Mouse (Mus musculus) limb, embryonic 13.5 days (tissue): Measurements from ENCODE around the gene Cep290. TPM values are rescaled to one million over a fixed set of nuclear protein-coding genes. Genes with fewer than 3 reads are reported as not detected.
"Not testable (repeated sequence)": the region's sequence is repeated elsewhere in the genome, so short reads cannot be mapped to it uniquely, and the experiment has no call there.

Source experiments
- ATAC-seq: fragments of 200-750 bp; cut with Nextera tagmentation; 2 replicates; pipeline ENCODE4 v1.8.0; 2017; ENCODE audit warnings: low read depth, moderate number of reproducible peaks, moderate TSS enrichment; ENCODE audit not compliant: low FRiP score
- H3K27ac ChIP-seq: fragments of 300-500 bp; sonication (generic); 2 replicates; pipeline ENCODE4 v1.5.1; 2015; ENCODE audit warnings: inconsistent platforms, mild to moderate bottlenecking, moderate library complexity
- H3K27me3 ChIP-seq: fragments of 300-500 bp; sonication (generic); 2 replicates; pipeline ENCODE4 v1.6.1; 2015; ENCODE audit warnings: mild to moderate bottlenecking, inconsistent platforms
- H3K36me3 ChIP-seq: fragments of 300-500 bp; sonication (generic); 2 replicates; pipeline ENCODE4 v1.6.1; 2015; ENCODE audit warnings: inconsistent platforms, mild to moderate bottlenecking, moderate library complexity
- H3K4me1 ChIP-seq: fragments of 300-500 bp; sonication (generic); 2 replicates; pipeline ENCODE4 v1.6.1; 2015; ENCODE audit warnings: inconsistent platforms
- H3K4me2 ChIP-seq: fragments of 300-500 bp; sonication (generic); replicated peaks from 2 replicates; pipeline ENCODE4 v1.6.1; 2015; ENCODE audit warnings: inconsistent platforms, mild to moderate bottlenecking, moderate library complexity
- H3K4me3 ChIP-seq: fragments of 300-500 bp; sonication (generic); 2 replicates; pipeline ENCODE4 v1.5.1; 2015; ENCODE audit warnings: moderate library complexity, mild to moderate bottlenecking, inconsistent platforms
- H3K9ac ChIP-seq: fragments of 300-500 bp; sonication (generic); 2 replicates; pipeline ENCODE4 v1.6.1; 2015; ENCODE audit warnings: mild to moderate bottlenecking, inconsistent platforms
- H3K9me3 ChIP-seq: fragments of 300-500 bp; sonication (generic); 2 replicates; pipeline ENCODE4 v1.6.1; 2016; ENCODE audit warnings: inconsistent platforms
- WGBS: fragments of 180-500 bp; shearing (Covaris S2); methylation state at CpG from one replicate; pipeline ENCODE4 v1.1.7; 2015; 5-methylcytosine and 5-hydroxymethylcytosine counted together
- polyA plus RNA-seq: library from polyadenylated mRNA; unstranded; fragments of >200 nt; fragmentation: Nextera tagmentation; extraction: Ambion mirVana; gene quantifications from 2 replicates; pipeline ENCODE4 v1.2.1, GENCODE M21; 2015

Gene Cep290
- polyA plus RNA-seq, 1 experiment from 2014 or later, result 5.6 TPM

GRCm38 (mm10) chr10:100524499-100525390, 37.4 kb downstream of the Cep290 start:
- H3K36me3 ChIP-seq, result peaks cover 17% of the 10 kb centered on the region
- WGBS, result 88% methylated on average over 9 of the region's 9 CpGs
- no peak for ATAC-seq
- no peak overlapping the region for H3K4me2 ChIP-seq
- H3K4me3 ChIP-seq, result no peak overlapping the region
- no peaks in the 10 kb centered on the region for H3K4me1 ChIP-seq
- H3K9me3 ChIP-seq, result peaks cover 4% of the 10 kb centered on the region; the same call in 1 of the 2 replicates
- H3K27ac ChIP-seq, result no peak overlapping the region
- H3K27me3 ChIP-seq, result no peaks in the 10 kb centered on the region
- no peak overlapping the region for H3K9ac ChIP-seq

DNA sequence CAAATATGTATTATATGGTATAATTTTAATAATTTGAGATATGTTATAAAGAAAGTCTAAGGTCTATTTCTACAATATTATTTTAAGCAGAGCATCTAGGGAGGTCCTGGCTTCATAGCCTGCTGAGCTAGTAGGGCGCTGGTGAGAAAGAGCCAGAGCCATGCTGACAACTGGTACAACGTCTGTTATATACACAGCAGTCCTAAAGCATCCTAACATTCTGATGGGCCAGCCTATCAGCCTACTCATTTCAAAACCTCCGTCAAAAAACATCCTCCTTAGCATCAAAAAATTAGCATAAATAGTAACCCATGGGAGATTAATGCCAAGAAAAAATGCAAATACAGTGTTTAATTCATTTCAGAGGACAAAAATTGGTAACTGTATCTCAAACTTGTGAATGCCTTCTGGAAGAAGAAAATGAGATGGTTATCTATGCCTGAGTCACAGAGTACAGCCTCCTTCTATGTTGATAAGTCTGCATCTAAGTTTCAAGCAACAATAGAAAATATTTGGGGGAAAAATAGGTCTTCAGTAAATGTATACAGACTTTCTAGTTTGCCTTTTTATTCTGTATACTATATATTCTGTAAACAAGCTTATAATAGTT, 69.3 kb downstream of the Cep290 start:
- WGBS, result 87% methylated on average over 3 of the region's 3 CpGs
- no peak for ATAC-seq
- H3K4me3 ChIP-seq, result no peak overlapping the region
- H3K27ac ChIP-seq, result no peak overlapping the region
- peaks cover 10% of the 10 kb centered on the region for H3K36me3 ChIP-seq
- no peak overlapping the region for H3K9ac ChIP-seq
- H3K4me1 ChIP-seq, result no peaks in the 10 kb centered on the region
- no peaks in the 10 kb centered on the region for H3K27me3 ChIP-seq
- H3K4me2 ChIP-seq, result no peak overlapping the region
- no peaks in the 10 kb centered on the region for H3K9me3 ChIP-seq

DNA sequence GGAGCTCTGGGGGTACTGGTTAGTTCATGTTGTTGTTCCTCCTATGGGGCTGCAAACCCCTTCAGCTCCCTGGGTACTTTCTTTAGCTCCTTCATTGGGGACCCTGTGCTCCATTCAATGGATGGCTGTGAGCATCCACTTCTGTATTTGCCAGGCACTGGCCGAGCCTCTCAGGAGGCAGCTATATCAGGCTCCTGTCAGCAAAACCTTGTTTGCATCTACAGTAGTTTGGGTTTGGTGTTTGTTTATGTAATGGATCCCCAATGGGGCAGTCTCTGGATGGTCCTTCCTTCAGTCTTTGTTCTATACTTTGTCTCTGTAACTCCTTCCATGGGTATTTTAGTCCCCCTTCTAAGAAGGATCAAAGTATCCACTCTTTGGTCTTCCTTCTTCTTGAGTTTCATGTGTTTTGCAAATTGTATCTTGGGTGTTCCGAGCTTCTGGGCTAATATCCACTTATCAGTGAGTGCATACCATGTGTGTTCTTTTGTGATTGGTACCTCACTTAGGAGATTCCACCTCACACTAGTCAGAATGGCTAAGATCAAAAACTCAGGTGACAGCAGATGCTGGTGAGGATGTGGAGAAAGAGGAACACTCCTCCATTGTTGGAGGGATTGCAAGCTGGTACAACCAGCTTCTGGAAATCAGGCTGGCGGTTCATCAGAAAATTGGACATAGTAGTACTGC, 73.0 kb downstream of the Cep290 start:
- not testable (repeated sequence) for ATAC-seq, H3K4me1 ChIP-seq

DNA sequence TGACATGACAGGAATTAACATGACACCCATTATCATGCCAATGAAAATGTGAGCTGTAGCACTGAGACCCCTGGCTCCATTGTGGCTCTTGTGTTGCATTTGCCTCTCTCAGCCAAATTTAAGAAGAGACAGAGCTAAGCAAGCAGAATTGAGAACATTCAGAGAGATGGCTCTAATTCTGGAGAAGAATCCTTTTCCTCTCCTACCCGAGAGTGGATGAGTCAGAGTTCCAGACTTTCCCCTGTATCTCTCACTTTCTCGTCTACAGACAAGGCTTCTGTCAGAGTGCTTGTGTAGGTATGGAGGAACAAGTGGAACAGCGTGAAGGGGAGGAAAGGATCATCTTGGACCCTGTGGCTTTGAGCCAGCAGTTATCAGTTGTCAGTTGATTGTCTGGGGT, 76.8 kb downstream of the Cep290 start:
- Histone ChIP-seq H3K4me1 (no peaks in the 10 kb centered on the region), H3K9ac (no peak overlapping the region), H3K9me3 (no peaks in the 10 kb centered on the region), H3K36me3 (peaks cover 45% of the 10 kb centered on the region), H3K27ac (no peak overlapping the region), H3K4me2 (no peak overlapping the region), H3K4me3 (no peak overlapping the region), H3K27me3 (no peaks in the 10 kb centered on the region)
- no peak for ATAC-seq
- WGBS, result 91% methylated on average over 3 of the region's 3 CpGs

More for the DNA sequence above, 73.0 kb downstream of the Cep290 start:
- H3K27me3 ChIP-seq, H3K4me3 ChIP-seq, H3K27ac ChIP-seq, H3K9ac ChIP-seq, H3K4me2 ChIP-seq, H3K9me3 ChIP-seq: not testable (repeated sequence)
- WGBS, result 91% methylated on average over 3 of the region's 3 CpGs
- H3K36me3 ChIP-seq, result peaks cover 31% of the 10 kb centered on the region

DNA sequence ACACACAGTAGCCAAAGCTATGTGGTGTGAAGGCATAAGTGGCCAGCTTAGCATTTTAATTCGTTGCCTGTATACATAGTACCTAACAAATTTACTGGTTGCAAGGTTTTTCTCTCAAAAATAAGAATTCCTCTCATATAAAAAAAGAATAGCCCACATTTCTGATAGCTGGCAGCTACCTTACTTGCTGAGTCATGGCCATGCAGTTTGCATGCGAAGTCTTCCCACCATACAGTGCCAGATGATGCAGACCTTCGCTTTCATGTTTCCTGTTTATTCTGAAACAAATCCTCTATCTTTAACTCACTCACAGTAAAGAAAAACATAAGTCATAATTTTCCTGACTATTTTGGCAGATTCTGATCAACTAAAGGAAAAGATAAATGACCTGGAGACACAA, 84.3 kb downstream of the Cep290 start:
- Histone ChIP-seq H3K4me2 (no peak overlapping the region), H3K36me3 (peaks cover 48% of the 10 kb centered on the region), H3K4me3 (no peak overlapping the region), H3K27me3 (no peaks in the 10 kb centered on the region), H3K9ac (no peak overlapping the region), H3K27ac (no peak overlapping the region), H3K4me1 (no peaks in the 10 kb centered on the region), H3K9me3 (no peaks in the 10 kb centered on the region)
- 89% methylated on average over 3 of the region's 3 CpGs for WGBS
- no peak for ATAC-seq

DNA sequence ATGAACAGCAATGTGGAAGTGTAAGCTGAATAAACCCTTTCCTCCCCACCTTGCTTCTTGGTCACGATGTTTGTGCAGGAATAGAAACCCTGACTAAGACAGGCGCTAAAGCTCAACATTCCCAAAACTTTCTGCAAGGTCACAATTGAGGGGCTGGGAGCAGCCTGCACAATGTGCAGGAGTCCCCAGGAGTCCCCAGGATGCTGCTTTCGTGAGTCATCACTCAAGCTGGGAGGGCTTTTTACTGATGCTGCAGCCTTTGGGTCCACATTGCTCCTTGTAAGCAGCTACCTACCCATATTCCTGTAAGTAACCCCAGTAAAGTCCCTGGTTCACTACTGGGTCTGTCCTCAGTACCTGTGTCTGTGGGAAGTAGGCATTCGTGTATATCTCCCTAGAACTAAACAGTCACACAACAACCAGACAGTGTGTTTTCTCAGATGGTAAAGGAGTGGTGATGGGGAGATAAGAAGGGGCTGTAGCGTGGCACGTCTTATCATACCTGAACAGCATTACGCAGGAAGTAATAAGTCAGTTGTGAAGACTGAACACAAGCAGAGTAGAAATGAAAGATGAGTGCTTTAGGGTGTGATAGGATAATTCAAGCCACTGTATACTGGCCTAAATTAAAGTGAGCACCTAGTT, 87.3 kb downstream of the Cep290 start:
- Histone ChIP-seq H3K4me1 (no peaks in the 10 kb centered on the region), H3K4me3 (no peak overlapping the region), H3K9me3 (no peaks in the 10 kb centered on the region), H3K9ac (no peak overlapping the region), H3K36me3 (peaks cover 49% of the 10 kb centered on the region), H3K4me2 (no peak overlapping the region), H3K27me3 (no peaks in the 10 kb centered on the region), H3K27ac (no peak overlapping the region)
- no peak for ATAC-seq
- 91% methylated on average over 7 of the region's 7 CpGs for WGBS

DNA sequence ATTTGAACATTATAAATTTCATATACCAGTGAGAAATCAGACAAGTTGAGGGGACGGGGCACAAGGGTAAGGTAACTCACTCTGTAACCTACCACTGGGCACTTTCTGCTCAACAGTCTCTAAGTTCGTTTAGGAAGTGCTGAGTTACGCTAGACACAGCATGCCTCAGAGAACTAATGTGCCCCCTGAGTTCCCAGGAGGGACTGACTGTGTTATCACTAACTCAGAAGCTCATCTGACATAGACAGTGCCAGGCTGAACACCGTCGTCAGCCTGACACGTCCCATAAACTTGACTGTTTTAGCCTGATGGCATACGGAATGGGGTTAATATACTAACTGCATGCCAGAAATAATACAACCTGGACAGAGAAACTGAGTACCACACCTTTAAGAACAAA, 87.9 kb downstream of the Cep290 start:
- WGBS, result 89% methylated on average over 7 of the region's 7 CpGs

GRCm38 (mm10) chr10:100584178-100584577, 96.8 kb downstream of the Cep290 start:
- H3K9ac ChIP-seq, result no peak overlapping the region
- peaks cover 7% of the 10 kb centered on the region; the same call in 1 of the 2 replicates for H3K4me1 ChIP-seq
- 77% methylated on average over 3 of the region's 3 CpGs for WGBS
- H3K4me2 ChIP-seq, result no peak overlapping the region
- no peak overlapping the region for H3K4me3 ChIP-seq
- H3K36me3 ChIP-seq, result 0 out of 2 replicates have a peak, but pooled peaks cover 7% of the 10 kb centered on the region
- H3K27ac ChIP-seq, result no peak overlapping the region
- ATAC-seq, result no peak
- no peaks in the 10 kb centered on the region for H3K9me3 ChIP-seq
- H3K27me3 ChIP-seq, result no peaks in the 10 kb centered on the region

More for the DNA sequence above, 87.9 kb downstream of the Cep290 start:
- Histone ChIP-seq H3K4me3 (no peak overlapping the region), H3K4me2 (no peak overlapping the region), H3K27me3 (no peaks in the 10 kb centered on the region), H3K9ac (no peak overlapping the region), H3K9me3 (no peaks in the 10 kb centered on the region), H3K27ac (no peak overlapping the region), H3K4me1 (no peaks in the 10 kb centered on the region), H3K36me3 (peaks cover 48% of the 10 kb centered on the region)
- ATAC-seq, result no peak

- Histone ChIP-seq H3K4me2 (peak overlapping the region; percentile 79), H3K27ac (peak overlapping the region; percentile 77), H3K27me3 (no peaks in the 10 kb centered on the region), H3K4me3 (peak overlapping the region; percentile 72), H3K36me3 (0 out of 2 replicates have a peak, but pooled peaks cover 7% of the 10 kb centered on the region), H3K4me1 (peaks cover 7% of the 10 kb centered on the region; the same call in 1 of the 2 replicates), H3K9ac (peak overlapping the region; percentile 80), H3K9me3 (no peaks in the 10 kb centered on the region)
- 44% methylated on average over 7 of the region's 7 CpGs for WGBS
- ATAC-seq, result no peak
Observed at GRCm38 (mm10) chr10:100588524-100588923, 101.2 kb downstream of the Cep290 start.

GRCm38 (mm10) chr10:100588932-100589388, 101.6 kb downstream of the Cep290 start:
- ATAC-seq, result peak; percentile 99
- peak overlapping the region; percentile 79 for H3K4me2 ChIP-seq
- peak overlapping the region; percentile 80 for H3K9ac ChIP-seq
- peak overlapping the region; percentile 72 for H3K4me3 ChIP-seq
- peak overlapping the region; percentile 77 for H3K27ac ChIP-seq
- H3K27me3 ChIP-seq, result no peaks in the 10 kb centered on the region
- under 1% methylated on average over 31 of the region's 31 CpGs for WGBS
- H3K4me1 ChIP-seq, result peaks cover 7% of the 10 kb centered on the region; the same call in 1 of the 2 replicates
- 0 out of 2 replicates have a peak, but pooled peaks cover 6% of the 10 kb centered on the region for H3K36me3 ChIP-seq
- H3K9me3 ChIP-seq, result no peaks in the 10 kb centered on the region

DNA sequence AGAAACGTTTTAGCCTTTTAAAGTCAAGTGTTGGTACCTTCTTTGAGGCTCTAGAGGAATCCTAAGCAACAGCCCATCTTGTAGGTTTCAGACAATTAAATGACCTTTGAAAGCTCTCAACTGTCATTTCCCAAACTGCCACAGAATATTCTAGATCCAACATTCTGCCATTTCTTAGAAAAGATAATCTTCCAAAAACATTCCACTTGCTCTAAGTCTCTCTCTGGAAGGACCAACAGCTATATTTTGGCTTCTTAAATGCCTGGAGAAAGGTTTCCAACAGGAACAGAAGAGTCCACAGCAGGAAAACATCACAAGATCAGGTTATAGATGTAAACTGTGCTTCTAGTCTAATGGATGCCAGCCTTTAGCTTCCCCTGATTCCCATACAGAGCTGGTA, 103.0 kb downstream of the Cep290 start, which contains the start of the genes 4930430F08Rik and 1700017N19Rik:
TSS of gene 4930430F08Rik (minus strand) at position 101 of the 400 bp plus-strand sequence.
TSS of gene 1700017N19Rik (plus strand) at position 162 of the 400 bp plus-strand sequence.
- no peak within 1 kb of the TSS for H3K9ac ChIP-seq
- H3K4me2 ChIP-seq, result peak within 1 kb of the TSS; percentile 79
- H3K4me1 ChIP-seq, result peaks cover 7% of the 10 kb centered on the region; the same call in 1 of the 2 replicates
- no peaks in the 10 kb centered on the region for H3K9me3 ChIP-seq
- H3K36me3 ChIP-seq, result no peaks in the 10 kb centered on the region
- H3K27ac ChIP-seq, result no peak within 1 kb of the TSS
- no peaks in the 10 kb centered on the region for H3K27me3 ChIP-seq
- ATAC-seq, result no peak
- peak within 1 kb of the TSS; percentile 72 for H3K4me3 ChIP-seq
- WGBS, result 77% methylated on average over 1 of the region's 1 CpGs
